In genomic region chr19:47016487-47016886, GRCm38 (mm10) we compare ENCODE assay signal across 8 mouse cellular contexts. TPM values are rescaled to one million over a fixed set of nuclear protein-coding genes. Genes with fewer than 3 reads are reported as not detected.
A peak's percentile ranks its signal among the peaks of the same experiment; 100 is the strongest.
DNase-seq lines count a peak whose midpoint lies in the region; ATAC-seq and TF ChIP-seq lines count a peak whose summit lies in the region.

No protein-coding gene starts in this region.

- no peaks in the 10 kb centered on the region for H3K9me3 ChIP-seq in midbrain, embryonic 15.5 days

- peak overlapping the region; percentile 96 for H3K27ac ChIP-seq in midbrain, embryonic 15.5 days

- peaks cover 6% of the 10 kb centered on the region for H3K36me3 ChIP-seq in midbrain, embryonic 15.5 days (replicated peaks)

- no peak for TF ChIP-seq POLR2A in brain, embryonic 14.5 days (IDR thresholded peaks at IDR 0.05; ENCODE audit: borderline replicate concordance, extremely low read depth, insufficient read depth, insufficient read length, poor library complexity, severe bottlenecking)

- H3K4me3 ChIP-seq in midbrain, embryonic 15.5 days = peak overlapping the region; percentile 89

- H3K4me1 ChIP-seq in midbrain, embryonic 15.5 days = peaks cover 32% of the 10 kb centered on the region

- no peak for TF ChIP-seq CTCF in brain, embryonic 14.5 days (IDR thresholded peaks at IDR 0.05; ENCODE audit: borderline replicate concordance, extremely low read depth, insufficient read depth, insufficient read length)

- no peak for ATAC-seq in midbrain, embryonic 15.5 days (replicated peaks)

- peak overlapping the region; percentile 83 for H3K9ac ChIP-seq in midbrain, embryonic 15.5 days

- peak; percentile 71 for DNase-seq in right cerebral cortex, postnatal 4 days
- DNase-seq in right cerebral cortex, adult 2 months (ENCODE audit: low spot score in 2 of 2) = no peak
- DNase-seq in brain, embryonic 14.5 days (ENCODE audit: low read depth) = peak; percentile 78
- DNase-seq in gastrocnemius, adult 8-10 months (ENCODE audit: low spot score in 2 of 2) = peak; percentile 30
- DNase-seq in kidney, postnatal 36 days = peak; percentile 76 to 95
- peak; percentile 72 for DNase-seq in testis, postnatal 14 days (ENCODE audit: low spot score)
- no peak for DNase-seq in layer of hippocampus, postnatal 36 days

- H3K4me2 ChIP-seq in midbrain, embryonic 15.5 days = peak overlapping the region; percentile 73

- WGBS in midbrain, embryonic 15.5 days = under 1% methylated on average over 15 of the region's 15 CpGs

- H3K27me3 ChIP-seq in midbrain, embryonic 15.5 days (replicated peaks) = no peaks in the 10 kb centered on the region

RNA-seq across cellular contexts. Expression of gene Nt5c2, which starts 1.5 kb away (rescaled TPM):
- 40.1 and 49.2 TPM in 2 replicates for polyA plus RNA-seq in brain, embryonic 14.5 days (2012; rRNA removed)
- 10 to 100 TPM in 1 of 4 experiments, 1 to 10 TPM in 3; 5.8 to 10.2 (median 8.1) TPM for total RNA-seq in gastrocnemius, adult 8-10 months (2022)
- polyA plus RNA-seq in midbrain, embryonic 15.5 days (2015; fragmentation: Nextera tagmentation; extraction: Ambion mirVana) = 87.7 and 90.5 TPM in 2 replicates
- total RNA-seq in layer of hippocampus, postnatal 36 days (2021) = 10 to 100 TPM; 69.8 to 84.2 TPM

RNA-seq across cellular contexts. Expression of gene Ina, which starts 2.0 kb away (rescaled TPM):
- polyA plus RNA-seq in brain, embryonic 14.5 days (2012; rRNA removed) = 413 and 626 TPM in 2 replicates
- total RNA-seq in gastrocnemius, adult 8-10 months (2022) = not detected
- 589 and 592 TPM in 2 replicates for polyA plus RNA-seq in midbrain, embryonic 15.5 days (2015; fragmentation: Nextera tagmentation; extraction: Ambion mirVana)
- 100 to 1,000 TPM; 183 to 189 TPM for total RNA-seq in layer of hippocampus, postnatal 36 days (2021)

RNA-seq across cellular contexts. Expression of gene Pcgf6, which starts 34.2 kb away (rescaled TPM):
- 65.2 and 81.7 TPM in 2 replicates for polyA plus RNA-seq in brain, embryonic 14.5 days (2012; rRNA removed)
- 1 to 10 TPM; 3.6 to 6.3 (median 5.0) TPM for total RNA-seq in gastrocnemius, adult 8-10 months (2022)
- polyA plus RNA-seq in midbrain, embryonic 15.5 days (2015; fragmentation: Nextera tagmentation; extraction: Ambion mirVana) = 30.9 and 33.5 TPM in 2 replicates
- total RNA-seq in layer of hippocampus, postnatal 36 days (2021) = 10 to 100 TPM; 21.3 to 24.6 TPM

RNA-seq across cellular contexts. Expression of gene Taf5, which starts 51.1 kb away (rescaled TPM):
- 10.8 and 11.0 TPM in 2 replicates for polyA plus RNA-seq in brain, embryonic 14.5 days (2012; rRNA removed)
- 1 to 10 TPM; 1.6 to 2.5 (median 2.3) TPM for total RNA-seq in gastrocnemius, adult 8-10 months (2022)
- 6.4 and 6.6 TPM in 2 replicates for polyA plus RNA-seq in midbrain, embryonic 15.5 days (2015; fragmentation: Nextera tagmentation; extraction: Ambion mirVana)
- 1 to 10 TPM; 5.6 to 6.5 TPM for total RNA-seq in layer of hippocampus, postnatal 36 days (2021)

Comparison
In these comparisons a context has a peak if more than half of its experiments do, and no peak if none do; other contexts are left out.
1. DNase-seq: peak in right cerebral cortex, postnatal 4 days (single experiment), brain, embryonic 14.5 days (single experiment), gastrocnemius, adult 8-10 months (2 of 2), kidney, postnatal 36 days (2 of 2) and testis, postnatal 14 days (single experiment); none in right cerebral cortex, adult 2 months (0 of 2) and layer of hippocampus, postnatal 36 days (0 of 2).
2. RNA of gene Nt5c2, which starts 1.5 kb away (total RNA-seq): 69.8 to 84.2 TPM in layer of hippocampus, postnatal 36 days; 5.8 to 10.2 TPM in gastrocnemius, adult 8-10 months; every median in the first group is over 4 times any median in the second.
3. RNA of gene Ina, which starts 2.0 kb away (total RNA-seq): 183 to 189 TPM in layer of hippocampus, postnatal 36 days; not detected in gastrocnemius, adult 8-10 months; every median in the first group is over 100 times any median in the second.